Mouse (Mus musculus): Measurements from ENCODE around the gene Unc50. TPM values are rescaled to one million over a fixed set of nuclear protein-coding genes. Genes with fewer than 3 reads are reported as not detected.

Unc50 gene
- 39.4 TPM for total RNA-seq (2023)

GRCm38 (mm10) chr1:37429366-37430296 is at the start of gene Unc50, which contains the start of gene Coa5:
Gene Unc50 (plus strand): TSS chr1:37430139.
Gene Coa5 (minus strand): TSS chr1:37430103.

Other genes with a start within 250 kb of the Unc50 start
- not detected for gene Cnga3, start 215.7 kb upstream of the Unc50 start, total RNA-seq (2023)
- gene Inpp4a, start 130.3 kb upstream of the Unc50 start, total RNA-seq (2023), result 59.1 TPM
- gene Coa5, start within 50 bp of the Unc50 start, total RNA-seq (2023), result 41.1 TPM
- 48.4 TPM for gene Mgat4a, start 110.9 kb downstream of the Unc50 start, total RNA-seq (2023)

Data from CD4-positive naive resting alpha-beta T cell, adult 57 days (primary cell).